Mouse (Mus musculus) cerebellum, adult 11-12 months (tissue): Measurements from ENCODE around the gene Amer3.
A peak's percentile ranks its signal among the peaks of the same experiment; 100 is the strongest.
"Not testable (repeated sequence)": the region's sequence is repeated elsewhere in the genome, so short reads cannot be mapped to it uniquely, and the experiment has no call there.

Experiments used
- DNase-seq: peaks from one replicate; pipeline ENCODE4 v3.0.0; 2022

The Amer3 gene

DNA sequence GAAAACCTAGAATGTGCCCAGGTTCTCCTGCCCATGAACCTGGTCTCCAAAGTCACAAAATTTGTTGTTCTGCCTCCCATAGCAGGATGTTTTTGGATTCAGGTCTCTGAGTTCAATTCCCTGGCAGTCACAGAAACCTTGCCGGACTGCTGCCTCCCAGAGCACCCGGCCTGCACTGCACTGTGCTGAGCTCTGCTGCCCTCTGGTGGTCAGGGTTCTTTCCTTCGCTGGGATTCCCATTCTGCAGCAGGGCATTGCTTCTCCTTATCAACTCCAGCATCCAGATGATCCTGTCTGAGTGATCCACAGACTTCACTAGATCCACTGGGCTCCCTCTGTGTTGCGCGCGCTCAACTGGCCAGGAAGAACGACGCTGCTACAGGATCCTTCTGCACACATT, 22.9 kb downstream of the Amer3 start:
- peak; percentile 68 for DNase-seq

DNA sequence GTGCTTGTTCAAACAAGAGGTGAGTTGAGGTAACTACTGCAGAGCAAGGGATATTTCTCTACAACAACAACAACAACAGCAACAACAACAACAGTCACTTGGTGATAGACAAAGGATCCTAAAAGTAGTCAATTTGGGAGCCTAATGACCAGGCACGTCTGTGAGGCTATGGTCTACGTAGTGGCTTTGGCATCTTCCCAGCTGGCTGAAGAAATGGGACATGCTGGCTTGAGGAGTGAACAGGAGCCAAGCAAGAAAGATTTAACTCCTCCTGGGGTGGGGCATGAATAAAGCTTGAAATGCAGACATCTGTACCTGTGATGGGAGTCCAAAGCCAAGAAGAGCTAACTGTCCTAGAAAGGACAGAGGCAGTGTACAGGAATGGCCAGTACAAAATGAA, 34.3 kb downstream of the Amer3 start:
- DNase-seq, result no peak

DNA sequence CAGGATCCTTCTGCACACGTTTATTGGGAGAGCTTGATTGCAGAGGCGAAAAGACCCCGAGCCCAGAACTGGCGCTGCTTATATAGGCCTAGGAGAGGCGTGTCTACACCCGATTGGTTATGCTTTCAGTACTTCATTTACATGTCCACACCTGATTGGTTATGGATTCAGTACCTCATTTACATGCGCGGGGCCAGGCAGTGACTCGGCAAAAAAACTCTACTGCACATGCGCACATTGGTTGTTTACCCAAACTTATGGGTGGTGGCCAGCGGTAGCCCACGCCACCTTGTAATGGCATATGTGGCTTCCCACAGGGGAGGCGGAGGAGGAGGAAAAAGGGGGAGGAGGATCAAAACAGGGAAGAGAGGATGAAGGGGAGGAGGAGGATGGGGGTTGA, 40.7 kb downstream of the Amer3 start:
- not testable (repeated sequence) for DNase-seq

DNA sequence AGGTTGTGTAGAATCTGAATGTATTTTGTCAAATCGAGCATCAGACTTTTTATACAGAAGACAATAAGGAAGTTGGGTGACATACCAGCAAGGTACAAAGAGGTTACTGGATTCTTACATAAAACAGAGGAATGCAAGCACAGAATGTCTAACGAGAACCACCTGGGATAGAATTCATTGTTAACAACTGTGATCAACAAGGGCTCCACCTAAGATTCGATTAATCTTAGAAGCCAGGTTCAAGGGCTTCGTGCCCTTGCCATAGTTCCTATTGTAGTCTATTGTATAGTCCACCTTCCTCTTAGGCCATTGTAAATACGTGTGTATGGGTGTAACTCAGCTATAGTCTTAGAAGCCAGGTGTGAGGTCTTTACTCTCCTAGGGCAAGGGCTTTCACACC, 41.3 kb downstream of the Amer3 start:
- DNase-seq, result not testable (repeated sequence)

DNA sequence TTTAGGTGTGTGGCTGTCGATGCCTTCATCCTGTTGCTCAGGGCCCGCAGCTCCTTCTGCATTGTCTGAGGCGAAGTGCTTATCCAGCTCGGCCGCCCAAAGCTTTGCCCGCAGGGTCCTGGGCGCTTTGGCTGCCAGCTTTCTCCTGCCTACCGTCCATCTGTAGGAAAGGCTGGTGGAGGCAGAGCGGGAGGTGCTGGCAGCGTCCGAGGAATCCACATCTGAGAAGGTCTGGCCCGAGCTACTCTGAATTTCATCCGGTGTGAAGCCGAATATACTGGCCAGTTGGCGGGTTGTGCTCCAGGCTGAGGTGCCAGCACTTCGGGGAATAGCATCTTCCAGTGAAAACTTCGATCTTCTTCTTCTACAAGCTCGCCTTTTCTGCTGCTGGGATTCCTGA, 56.3 kb downstream of the Amer3 start:
- DNase-seq, result no peak
